Mouse (Mus musculus) erythroid progenitor cell, adult 5-6 weeks (primary cell): ENCODE data around the gene Itpr1. TPM values are rescaled to one million over a fixed set of nuclear protein-coding genes. Genes with fewer than 3 reads are reported as not detected.

Source experiments
- ATAC-seq: replicated peaks from 2 replicates; pipeline ENCODE4 v1.8.0; 2016; ENCODE audit warnings: moderate number of reproducible peaks, mild to moderate bottlenecking, moderate TSS enrichment, inconsistent platforms; ENCODE audit not compliant: poor library complexity, low FRiP score, severe bottlenecking
- total RNA-seq, 2 experiments: library from RNA; stranded (forward) in 1 of 2; stranded (reverse) in 1 of 2; fragments of 150-400 nt in 1 of 2; fragments of 186-747, 209-891 nt in 1 of 2; gene quantifications; 2 replicates each; pipeline versions ENCODE4 v1.2.3 to v1.2.4; 2015 to 2017; ENCODE audit warnings: low replicate concordance in 2 of 2

Gene Itpr1
- total RNA-seq, 2 experiments from 2014 or later: 4.6 to 13.0 TPM

GRCm38 (mm10) chr6:108486212-108486992, 273.5 kb downstream of the Itpr1 start:
- ATAC-seq: no peak

- ATAC-seq: no peak
These were observed 274.5 kb downstream of the Itpr1 start for GRCm38 (mm10) chr6:108487300-108487835.

- no peak for ATAC-seq
These were observed 275.4 kb downstream of the Itpr1 start for GRCm38 (mm10) chr6:108488250-108488649.

GRCm38 (mm10) chr6:108491969-108492368, 279.1 kb downstream of the Itpr1 start:
- ATAC-seq: no peak

- ATAC-seq: no peak
These were observed 280.9 kb downstream of the Itpr1 start for GRCm38 (mm10) chr6:108493753-108494152.

GRCm38 (mm10) chr6:108494185-108494804, 281.4 kb downstream of the Itpr1 start:
- no peak for ATAC-seq

- ATAC-seq: no peak
These were observed 282.1 kb downstream of the Itpr1 start for GRCm38 (mm10) chr6:108494994-108495393.

GRCm38 (mm10) chr6:108498070-108498469, 285.2 kb downstream of the Itpr1 start:
- ATAC-seq: no peak

- ATAC-seq: no peak
These were observed 290.8 kb downstream of the Itpr1 start for GRCm38 (mm10) chr6:108503651-108504050.

GRCm38 (mm10) chr6:108504717-108505116, 291.8 kb downstream of the Itpr1 start:
- no peak for ATAC-seq

GRCm38 (mm10) chr6:108506161-108506560, 293.3 kb downstream of the Itpr1 start:
- no peak for ATAC-seq

GRCm38 (mm10) chr6:108507337-108507736, 294.4 kb downstream of the Itpr1 start:
- ATAC-seq: no peak

- ATAC-seq: 0 out of 2 replicates have a peak, but pooled peaks have one; percentile 28
These were observed 296.4 kb downstream of the Itpr1 start for GRCm38 (mm10) chr6:108509320-108509719.

- ATAC-seq: peak; percentile 54; the same call in 1 of the 2 replicates
These were observed 297.2 kb downstream of the Itpr1 start for GRCm38 (mm10) chr6:108510101-108510500.

- ATAC-seq: no peak
These were observed 299.2 kb downstream of the Itpr1 start for GRCm38 (mm10) chr6:108512097-108512496.

GRCm38 (mm10) chr6:108512994-108513393, 300.1 kb downstream of the Itpr1 start:
- ATAC-seq: no peak

GRCm38 (mm10) chr6:108516248-108516647, 303.4 kb downstream of the Itpr1 start:
- no peak for ATAC-seq

- ATAC-seq: 0 out of 2 replicates have a peak, but pooled peaks have one; percentile 18
These were observed 304.5 kb downstream of the Itpr1 start for GRCm38 (mm10) chr6:108517241-108517981.

GRCm38 (mm10) chr6:108517986-108518385, 305.1 kb downstream of the Itpr1 start:
- no peak for ATAC-seq

- ATAC-seq: no peak
These were observed 305.7 kb downstream of the Itpr1 start for GRCm38 (mm10) chr6:108518552-108518951.
